Mouse (Mus musculus) spleen, postnatal 36 days (tissue): Measurements from ENCODE around the gene Onecut1.
A peak's percentile ranks its signal among the peaks of the same experiment; 100 is the strongest.

ENCODE experiments used
- DNase-seq, 2 experiments: peaks; one replicate each; pipeline ENCODE4 v3.0.0; 2022; ENCODE audit warnings: low spot score in 2 of 2, mixed read lengths in 1 of 2

The Onecut1 gene

GRCm38 (mm10) chr9:74911430-74911829 lies 49.7 kb downstream of the Onecut1 start:
- no peak for DNase-seq

GRCm38 (mm10) chr9:74911919-74912318 lies 50.2 kb downstream of the Onecut1 start:
- DNase-seq = no peak

- DNase-seq = no peak
Observed at GRCm38 (mm10) chr9:74912619-74913376, 51.1 kb downstream of the Onecut1 start.

GRCm38 (mm10) chr9:74915611-74916010 lies 53.9 kb downstream of the Onecut1 start:
- no peak for DNase-seq

- no peak for DNase-seq
Observed at GRCm38 (mm10) chr9:74920450-74920849, 58.7 kb downstream of the Onecut1 start.

- DNase-seq = no peak
Observed at GRCm38 (mm10) chr9:74921422-74921821, 59.7 kb downstream of the Onecut1 start.

- no peak for DNase-seq
Observed at GRCm38 (mm10) chr9:74922884-74923283, 61.2 kb downstream of the Onecut1 start.

- no peak for DNase-seq
Observed at GRCm38 (mm10) chr9:74923291-74923977, 61.7 kb downstream of the Onecut1 start.

- no peak for DNase-seq
Observed at GRCm38 (mm10) chr9:74925220-74925769, 63.6 kb downstream of the Onecut1 start.

- no peak for DNase-seq
Observed at GRCm38 (mm10) chr9:74929981-74930423, 68.3 kb downstream of the Onecut1 start.

- no peak for DNase-seq
Observed at GRCm38 (mm10) chr9:74930653-74931052, 68.9 kb downstream of the Onecut1 start.

GRCm38 (mm10) chr9:74935289-74935688 lies 73.6 kb downstream of the Onecut1 start:
- DNase-seq = peak; percentile 23 to 43

GRCm38 (mm10) chr9:74937761-74938160 lies 76.0 kb downstream of the Onecut1 start:
- no peak for DNase-seq

GRCm38 (mm10) chr9:74938670-74939534 lies 77.2 kb downstream of the Onecut1 start:
- no peak for DNase-seq
